Mouse (Mus musculus): ENCODE results near the gene Mmp21. TPM values are rescaled to one million over a fixed set of nuclear protein-coding genes. Genes with fewer than 3 reads are reported as not detected.

The Mmp21 gene
- total RNA-seq, 2 experiments from 2014 or later, result not detected

- no peak for DNase-seq (ENCODE audit: low spot score)
Observed at GRCm38 (mm10) chr7:133662467-133662866, 17.4 kb downstream of the Mmp21 start.

GRCm38 (mm10) chr7:133645716-133646115, 34.1 kb downstream of the Mmp21 start:
- no peak for DNase-seq (ENCODE audit: low spot score)

GRCm38 (mm10) chr7:133638821-133639220, 41.0 kb downstream of the Mmp21 start:
- no peak for DNase-seq (ENCODE audit: low spot score)

- no peak for DNase-seq (ENCODE audit: low spot score)
Observed at GRCm38 (mm10) chr7:133638306-133638705, 41.6 kb downstream of the Mmp21 start.

- peak; percentile 98 for DNase-seq (ENCODE audit: low spot score)
Observed at GRCm38 (mm10) chr7:133637361-133638305, 42.2 kb downstream of the Mmp21 start, which contains the start of gene Edrf1. Gene Edrf1 (plus strand): TSS chr7:133637543.

GRCm38 (mm10) chr7:133636738-133637352, 43.0 kb downstream of the Mmp21 start:
- DNase-seq (ENCODE audit: low spot score), result peak; percentile 90

- no peak for DNase-seq (ENCODE audit: low spot score)
Observed at GRCm38 (mm10) chr7:133634932-133635650, 44.8 kb downstream of the Mmp21 start.

GRCm38 (mm10) chr7:133632476-133632875, 47.4 kb downstream of the Mmp21 start:
- peak; percentile 46 for DNase-seq (ENCODE audit: low spot score)

- DNase-seq (ENCODE audit: low spot score), result no peak
Observed at GRCm38 (mm10) chr7:133630821-133631220, 49.0 kb downstream of the Mmp21 start.

GRCm38 (mm10) chr7:133627184-133627936, 52.5 kb downstream of the Mmp21 start:
- DNase-seq (ENCODE audit: low spot score), result no peak

Other genes with a start within 250 kb of the Mmp21 start
- gene Tex36, start 77.9 kb downstream of the Mmp21 start, total RNA-seq (2021), result not detected
- gene Edrf1, start 42.5 kb downstream of the Mmp21 start, total RNA-seq (2021), result 1 to 10 TPM; 7.8 to 8.3 TPM
- 10 to 100 TPM; 81.4 to 84.1 TPM for gene Bccip, start 29.3 kb upstream of the Mmp21 start, total RNA-seq (2021)
- gene Uros, start 30.0 kb upstream of the Mmp21 start, total RNA-seq (2021), result 10 to 100 TPM; 12.4 to 14.4 TPM
- gene Fank1, start 96.8 kb upstream of the Mmp21 start, total RNA-seq (2021), result not detected
- gene Dhx32, start 102.7 kb upstream of the Mmp21 start, total RNA-seq (2021), result 10 to 100 TPM; 47.0 to 61.8 TPM